Mouse (Mus musculus): ENCODE measurements at regions not wholly inside any gene's neighbourhood (a gene's known extent, or its start where the extent isn't known, plus 50 kb on each side); places are given as distances from the start of the nearest gene placed in this dataset.
"Not testable (repeated sequence)": the region's sequence is repeated elsewhere in the genome, so short reads cannot be mapped to it uniquely, and the experiment has no call there.

DNA sequence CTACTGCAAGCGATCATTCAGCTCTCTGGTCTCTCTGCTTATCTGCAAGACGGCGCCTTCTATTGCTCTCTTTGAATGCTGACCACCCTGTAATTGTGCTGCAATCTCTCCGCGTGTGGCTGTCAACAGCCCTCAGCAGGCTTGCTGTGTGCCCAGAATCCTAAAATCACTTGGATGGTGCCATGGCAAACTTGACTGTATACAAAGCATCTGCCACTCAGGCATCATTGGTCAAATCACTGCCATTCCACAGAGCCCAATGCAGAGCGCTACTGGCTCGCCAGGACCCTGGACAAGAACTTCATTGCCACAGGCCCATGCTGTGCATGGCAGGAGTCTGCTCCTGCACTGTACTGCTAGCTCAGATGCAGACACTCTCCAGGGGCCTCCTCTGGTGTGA, 142.3 kb upstream of the Tas2r119 start:
- no peaks in the 10 kb centered on the region for H3K9me3 ChIP-seq (ENCODE audit: low read length)
- peak; percentile 75 for DNase-seq (ENCODE audit: low spot score)
- no peaks in the 10 kb centered on the region for H3K36me3 ChIP-seq (ENCODE audit: insufficient read depth, low read length)
- no peak overlapping the region for H3K4me3 ChIP-seq (ENCODE audit: low read depth, low read length)
- no peak overlapping the region for H3K4me2 ChIP-seq (ENCODE audit: low read depth, low read length, poor library complexity, severe bottlenecking)
- 15% methylated on average over 7 of the region's 7 CpGs for WGBS
- no peak for TF ChIP-seq CTCF (IDR thresholded peaks at IDR 0.05)
- peak; percentile 65; the same call in 1 of the 2 replicates for ATAC-seq (ENCODE audit: low FRiP score)
- 0 out of 2 replicates have a peak, but pooled peaks cover 3% of the 10 kb centered on the region for H3K4me1 ChIP-seq (ENCODE audit: insufficient read depth, low read length)
- no peaks in the 10 kb centered on the region for H3K27me3 ChIP-seq (ENCODE audit: insufficient read depth, low read length)
- no peak overlapping the region for H3K27ac ChIP-seq (ENCODE audit: low read depth, low read length)
- H3K9ac ChIP-seq (replicated peaks; ENCODE audit: low read length, poor library complexity, severe bottlenecking) = no peak overlapping the region

DNA sequence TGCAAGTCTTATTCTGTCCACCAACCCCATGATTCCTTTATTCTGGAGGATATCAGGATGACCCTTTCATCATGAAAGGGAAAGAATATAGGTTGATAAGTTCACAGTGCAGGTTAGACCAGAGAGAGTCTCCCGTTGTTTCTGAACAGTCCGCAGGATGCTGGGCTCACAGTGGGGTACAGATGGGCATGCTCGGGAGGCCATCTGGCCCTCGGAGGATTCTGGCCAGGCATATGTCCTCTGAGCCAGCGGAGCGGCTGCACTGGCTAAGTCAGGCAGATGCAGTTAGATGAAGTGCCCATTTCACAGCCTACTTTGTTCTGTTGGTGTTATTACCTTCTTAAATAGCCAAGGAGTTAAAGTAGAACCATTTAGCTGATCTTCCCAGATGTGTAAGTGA, 135.3 kb upstream of the Tas2r119 start:
- Histone ChIP-seq H3K36me3 (ENCODE audit: insufficient read depth, low read length) (no peaks in the 10 kb centered on the region), H3K4me1 (ENCODE audit: insufficient read depth, low read length) (no peaks in the 10 kb centered on the region), H3K27ac (ENCODE audit: low read depth, low read length) (no peak overlapping the region), H3K9ac (replicated peaks; ENCODE audit: low read length, poor library complexity, severe bottlenecking) (no peak overlapping the region), H3K4me3 (ENCODE audit: low read depth, low read length) (no peak overlapping the region), H3K27me3 (ENCODE audit: insufficient read depth, low read length) (no peaks in the 10 kb centered on the region), H3K4me2 (ENCODE audit: low read depth, low read length, poor library complexity, severe bottlenecking) (no peak overlapping the region), H3K9me3 (ENCODE audit: low read length) (no peaks in the 10 kb centered on the region)
- ATAC-seq (ENCODE audit: low FRiP score) (no peak), DNase-seq (ENCODE audit: low spot score) (no peak)
- 83% methylated on average over 6 of the region's 6 CpGs for WGBS
- no peak for TF ChIP-seq CTCF (IDR thresholded peaks at IDR 0.05)

DNA sequence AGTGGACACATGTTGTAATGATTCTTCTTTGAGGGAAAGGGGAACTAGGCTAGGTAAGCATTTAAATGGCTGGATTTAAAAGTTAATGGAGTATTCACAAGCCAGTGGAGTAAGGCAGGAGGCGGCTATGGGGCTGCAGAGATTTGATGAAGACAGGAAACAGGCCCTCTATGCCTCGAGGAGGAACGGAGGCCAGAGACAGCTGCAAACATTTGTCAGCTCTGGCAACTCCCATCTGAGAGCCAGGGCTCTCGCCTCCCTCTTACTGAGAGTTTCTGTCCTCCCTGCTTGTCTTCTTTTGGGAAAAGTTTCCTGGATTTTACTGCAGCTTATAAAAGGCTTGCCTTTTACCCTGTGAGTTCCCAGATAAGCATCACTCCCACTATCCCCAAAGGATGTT, 134.9 kb upstream of the Tas2r119 start:
- Histone ChIP-seq H3K36me3 (ENCODE audit: insufficient read depth, low read length) (no peaks in the 10 kb centered on the region), H3K9ac (replicated peaks; ENCODE audit: low read length, poor library complexity, severe bottlenecking) (no peak overlapping the region), H3K27me3 (ENCODE audit: insufficient read depth, low read length) (no peaks in the 10 kb centered on the region), H3K27ac (ENCODE audit: low read depth, low read length) (no peak overlapping the region), H3K4me3 (ENCODE audit: low read depth, low read length) (no peak overlapping the region), H3K4me2 (ENCODE audit: low read depth, low read length, poor library complexity, severe bottlenecking) (no peak overlapping the region), H3K4me1 (ENCODE audit: insufficient read depth, low read length) (no peaks in the 10 kb centered on the region), H3K9me3 (ENCODE audit: low read length) (no peaks in the 10 kb centered on the region)
- no peak for ATAC-seq (ENCODE audit: low FRiP score)
- 74% methylated on average over 4 of the region's 4 CpGs for WGBS
- TF ChIP-seq CTCF (IDR thresholded peaks at IDR 0.05) = no peak
- DNase-seq (ENCODE audit: low spot score) = no peak

DNA sequence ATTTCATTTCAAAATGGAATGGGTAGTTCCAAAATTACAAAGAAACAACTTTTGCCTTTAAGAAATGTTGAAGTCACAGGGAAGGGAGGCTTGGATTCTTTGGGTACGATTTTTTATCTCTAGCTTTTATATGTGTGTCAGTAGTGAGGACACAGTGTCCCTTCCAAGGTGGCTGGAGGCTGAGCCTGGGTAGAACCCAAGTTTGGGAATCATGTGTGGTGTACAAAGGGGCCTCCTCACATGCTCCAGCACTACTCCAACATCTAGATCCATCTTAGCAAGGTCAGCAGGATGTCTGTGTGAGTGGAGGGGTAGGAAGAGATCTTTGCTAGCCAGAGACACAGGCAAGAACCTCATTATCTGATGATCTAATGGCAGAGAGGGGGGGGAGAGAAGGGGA, 134.5 kb upstream of the Tas2r119 start:
- ATAC-seq (ENCODE audit: low FRiP score) = no peak
- 70% methylated on average over 1 of the region's 1 CpGs for WGBS
- no peak for TF ChIP-seq CTCF (IDR thresholded peaks at IDR 0.05)
- Histone ChIP-seq H3K9ac (replicated peaks; ENCODE audit: low read length, poor library complexity, severe bottlenecking) (no peak overlapping the region), H3K9me3 (ENCODE audit: low read length) (no peaks in the 10 kb centered on the region), H3K4me1 (ENCODE audit: insufficient read depth, low read length) (no peaks in the 10 kb centered on the region), H3K4me3 (ENCODE audit: low read depth, low read length) (no peak overlapping the region), H3K27ac (ENCODE audit: low read depth, low read length) (no peak overlapping the region), H3K36me3 (ENCODE audit: insufficient read depth, low read length) (no peaks in the 10 kb centered on the region), H3K4me2 (ENCODE audit: low read depth, low read length, poor library complexity, severe bottlenecking) (no peak overlapping the region), H3K27me3 (ENCODE audit: insufficient read depth, low read length) (no peaks in the 10 kb centered on the region)
- no peak for DNase-seq (ENCODE audit: low spot score)

DNA sequence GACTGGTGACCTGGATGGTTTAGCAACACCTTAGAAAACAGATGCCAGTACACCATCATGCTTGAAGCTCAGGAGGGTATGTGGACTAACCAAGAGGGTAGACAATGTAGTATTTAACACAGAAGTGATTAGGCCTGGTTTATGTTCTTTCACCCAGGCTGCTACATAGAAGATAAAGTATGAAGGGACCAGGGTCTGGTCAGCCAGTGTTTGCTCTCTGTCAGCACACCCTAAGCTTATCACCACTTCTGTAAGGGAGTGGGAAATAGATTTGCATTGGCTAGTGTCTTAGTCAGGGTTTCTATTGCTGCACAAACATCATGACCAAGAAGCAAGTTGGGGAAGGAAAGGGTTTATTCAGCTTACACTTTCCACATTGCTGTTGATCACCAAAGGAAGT, 133.9 kb upstream of the Tas2r119 start:
- Histone ChIP-seq H3K9ac (replicated peaks; ENCODE audit: low read length, poor library complexity, severe bottlenecking) (no peak overlapping the region), H3K4me1 (ENCODE audit: insufficient read depth, low read length) (no peaks in the 10 kb centered on the region), H3K9me3 (ENCODE audit: low read length) (no peaks in the 10 kb centered on the region), H3K4me3 (ENCODE audit: low read depth, low read length) (no peak overlapping the region), H3K27me3 (ENCODE audit: insufficient read depth, low read length) (no peaks in the 10 kb centered on the region), H3K4me2 (ENCODE audit: low read depth, low read length, poor library complexity, severe bottlenecking) (no peak overlapping the region), H3K36me3 (ENCODE audit: insufficient read depth, low read length) (no peaks in the 10 kb centered on the region), H3K27ac (ENCODE audit: low read depth, low read length) (no peak overlapping the region)
- TF ChIP-seq CTCF (IDR thresholded peaks at IDR 0.05) = no peak
- ATAC-seq (ENCODE audit: low FRiP score) = no peak
- DNase-seq (ENCODE audit: low spot score) = no peak

DNA sequence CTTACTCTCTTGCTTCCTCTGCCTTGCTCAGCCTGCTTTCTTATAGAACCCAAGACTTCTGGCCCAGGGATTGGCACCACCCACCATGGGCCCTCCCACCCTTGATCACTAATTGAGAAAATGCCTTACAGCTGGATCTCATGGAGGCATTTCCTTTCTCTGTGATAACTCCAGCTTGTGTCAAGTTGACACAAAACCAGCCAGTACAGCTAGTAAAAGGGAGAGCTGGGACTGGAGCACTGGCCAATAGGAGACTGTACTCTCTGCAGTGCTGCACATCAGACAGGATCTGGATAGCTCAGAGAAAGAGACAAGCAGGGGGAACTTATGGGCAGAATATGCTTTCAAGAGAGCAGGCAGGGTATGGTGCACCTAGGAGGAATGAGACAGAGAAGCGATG, 133.4 kb upstream of the Tas2r119 start:
- DNase-seq (ENCODE audit: low spot score); H3K27me3 ChIP-seq (ENCODE audit: insufficient read depth, low read length); H3K4me3 ChIP-seq (ENCODE audit: low read depth, low read length); H3K4me1 ChIP-seq (ENCODE audit: insufficient read depth, low read length); H3K36me3 ChIP-seq (ENCODE audit: insufficient read depth, low read length); ATAC-seq (ENCODE audit: low FRiP score); H3K9ac ChIP-seq (replicated peaks; ENCODE audit: low read length, poor library complexity, severe bottlenecking); H3K9me3 ChIP-seq (ENCODE audit: low read length); H3K27ac ChIP-seq (ENCODE audit: low read depth, low read length); H3K4me2 ChIP-seq (ENCODE audit: low read depth, low read length, poor library complexity, severe bottlenecking): not testable (repeated sequence)
- WGBS = 95% methylated on average over 1 of the region's 1 CpGs

DNA sequence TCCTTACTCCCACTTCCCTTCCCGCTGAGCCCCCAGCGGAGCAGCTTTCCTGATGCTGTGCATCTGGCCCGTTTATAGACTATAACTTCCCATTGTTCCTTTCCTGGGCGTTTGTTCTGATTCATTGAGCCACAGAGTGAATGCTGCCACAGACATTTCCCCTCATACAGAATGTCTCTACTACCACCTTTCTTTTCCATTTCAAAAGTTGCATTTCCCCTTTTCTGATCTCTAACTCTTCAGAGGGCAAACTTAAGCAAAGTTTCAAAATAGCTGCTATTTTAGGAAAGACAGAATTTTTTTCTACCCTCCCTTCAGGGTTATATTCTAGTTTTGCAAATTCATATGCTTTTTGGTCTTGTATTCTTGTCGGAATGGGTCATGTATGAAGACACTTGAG, 128.3 kb upstream of the Tas2r119 start:
- 23% methylated on average over 5 of the region's 5 CpGs for WGBS
- no peak for ATAC-seq (ENCODE audit: low FRiP score)
- no peak for DNase-seq (ENCODE audit: low spot score)
- TF ChIP-seq CTCF (IDR thresholded peaks at IDR 0.05) = no peak
- Histone ChIP-seq H3K4me1 (ENCODE audit: insufficient read depth, low read length) (no peaks in the 10 kb centered on the region), H3K36me3 (ENCODE audit: insufficient read depth, low read length) (no peaks in the 10 kb centered on the region), H3K27me3 (ENCODE audit: insufficient read depth, low read length) (no peaks in the 10 kb centered on the region), H3K9ac (replicated peaks; ENCODE audit: low read length, poor library complexity, severe bottlenecking) (no peak overlapping the region), H3K27ac (ENCODE audit: low read depth, low read length) (no peak overlapping the region), H3K9me3 (ENCODE audit: low read length) (no peaks in the 10 kb centered on the region), H3K4me2 (ENCODE audit: low read depth, low read length, poor library complexity, severe bottlenecking) (no peak overlapping the region), H3K4me3 (ENCODE audit: low read depth, low read length) (no peak overlapping the region)

Measured in midbrain, postnatal 0 days (tissue).